Mouse (Mus musculus): ENCODE results near the gene Cacna1d. TPM values are rescaled to one million over a fixed set of nuclear protein-coding genes. Genes with fewer than 3 reads are reported as not detected.

Gene Cacna1d
- total RNA-seq, 1 experiment from 2014 or later: 8.3 TPM

Other genes with a start within 250 kb of the Cacna1d start
- gene Dcp1a, start 11.9 kb downstream of the Cacna1d start, total RNA-seq (2017): 33.1 and 43.2 TPM in 2 replicates
- 152 and 166 TPM in 2 replicates for gene Tkt, start 56.9 kb upstream of the Cacna1d start, total RNA-seq (2017)
- 483 and 502 TPM in 2 replicates for gene Prkcd, start 134.8 kb upstream of the Cacna1d start, total RNA-seq (2017)
- 13.0 and 13.5 TPM in 2 replicates for gene Rft1, start 162.9 kb upstream of the Cacna1d start, total RNA-seq (2017)
- 6.9 and 8.6 TPM in 2 replicates for gene Sfmbt1, start 223.4 kb upstream of the Cacna1d start, total RNA-seq (2017)